Mouse (Mus musculus) limb, embryonic 14.5 days (tissue): ENCODE measurements around the gene Kcna2. TPM values are rescaled to one million over a fixed set of nuclear protein-coding genes. Genes with fewer than 3 reads are reported as not detected.

Experiments used
- ATAC-seq: fragments of 200-750 bp; cut with Nextera tagmentation; 2 replicates; pipeline ENCODE4 v1.8.0; 2017; ENCODE audit warnings: low read depth, moderate number of reproducible peaks, moderate TSS enrichment; ENCODE audit not compliant: low FRiP score
- DNase-seq: peaks from one replicate; pipeline ENCODE4 v3.0.0-alpha.2; 2015; ENCODE audit warnings: low spot score
- H3K27ac ChIP-seq: fragments of 300-500 bp; sonication (generic); replicated peaks from 2 replicates; pipeline ENCODE4 v1.5.1; 2014; ENCODE audit warnings: low read depth, mild to moderate bottlenecking, low read length, moderate library complexity, mixed read lengths
- H3K27me3 ChIP-seq: fragments of 300-500 bp; sonication (generic); 2 replicates; pipeline ENCODE4 v1.6.1; 2014; ENCODE audit warnings: low read length, mixed read lengths; ENCODE audit not compliant: control insufficient read depth, insufficient read depth
- H3K36me3 ChIP-seq: fragments of 300-500 bp; sonication (generic); 2 replicates; pipeline ENCODE4 v1.6.1; 2014; ENCODE audit warnings: mild to moderate bottlenecking, low read length, moderate library complexity, mixed read lengths; ENCODE audit not compliant: control insufficient read depth, insufficient read depth
- H3K4me1 ChIP-seq: fragments of 300-500 bp; sonication (generic); 2 replicates; pipeline ENCODE4 v1.6.1; 2014; ENCODE audit warnings: antibody characterized with exemption, low read length, mixed read lengths; ENCODE audit not compliant: control insufficient read depth, insufficient read depth
- H3K4me2 ChIP-seq: fragments of 300-500 bp; sonication (generic); replicated peaks from 2 replicates; pipeline ENCODE4 v1.6.1; 2014; ENCODE audit warnings: low read depth, mild to moderate bottlenecking, low read length, moderate library complexity; ENCODE audit not compliant: severe bottlenecking
- H3K4me3 ChIP-seq: fragments of 300-500 bp; sonication (generic); replicated peaks from 2 replicates; pipeline ENCODE4 v1.5.1; 2014; ENCODE audit warnings: low read length
- H3K9ac ChIP-seq: fragments of 300-500 bp; sonication (generic); 2 replicates; pipeline ENCODE4 v1.6.1; 2014; ENCODE audit warnings: mild to moderate bottlenecking, low read depth, low read length, moderate library complexity; ENCODE audit not compliant: severe bottlenecking
- H3K9me3 ChIP-seq: fragments of 300-500 bp; sonication (generic); 2 replicates; pipeline ENCODE4 v1.6.1; 2016; ENCODE audit warnings: low read length; ENCODE audit not compliant: control insufficient read depth
- POLR2A ChIP-seq: fragments of 200-500 bp; IDR thresholded peaks from 2 replicates; pipeline ENCODE4 v1.8.0; 2012; ENCODE audit warnings: inconsistent platforms, mild to moderate bottlenecking, moderate library complexity, borderline replicate concordance; ENCODE audit not compliant: insufficient read depth, insufficient read length; ENCODE audit errors: extremely low read depth
- WGBS: fragments of 180-500 bp; shearing (Covaris S2); extraction: QIAGEN DNeasy Blood & Tissue Kit; methylation state at CpG from one replicate; pipeline ENCODE4 v1.1.7; 2014; 5-methylcytosine and 5-hydroxymethylcytosine counted together
- polyA plus RNA-seq, 2 experiments: library from polyadenylated mRNA; depleted of rRNA in 1 of 2; stranded (reverse) in 1 of 2; unstranded in 1 of 2; fragments of >200 nt; fragmentation: Nextera tagmentation in 1 of 2; extraction: Ambion mirVana in 1 of 2; gene quantifications; 2 replicates each; pipeline versions ENCODE4 v1.2.1 to v1.2.3; 2012 to 2014

Gene Kcna2
- polyA plus RNA-seq, 2 experiments = 0.25 to 0.47 TPM

- H3K4me3 ChIP-seq = peak overlapping the region; percentile 52
- WGBS = under 1% methylated on average over 51 of the region's 53 CpGs
- H3K4me2 ChIP-seq = peak overlapping the region; percentile 97
- H3K27ac ChIP-seq = no peak overlapping the region
- peaks cover 5% of the 10 kb centered on the region; the same call in 1 of the 2 replicates for H3K4me1 ChIP-seq
- peak overlapping the region; percentile 47 for H3K9ac ChIP-seq
- no peaks in the 10 kb centered on the region for H3K9me3 ChIP-seq
- no peak for TF ChIP-seq POLR2A
- peaks cover 49% of the 10 kb centered on the region for H3K27me3 ChIP-seq
- peak; percentile 63 for ATAC-seq
- no peak for DNase-seq
- no peaks in the 10 kb centered on the region for H3K36me3 ChIP-seq
Observed at GRCm38 (mm10) chr3:107101787-107102651, 1.1 kb downstream of the Kcna2 start.

- ATAC-seq (no peak), DNase-seq (no peak)
- H3K9me3 ChIP-seq = no peaks in the 10 kb centered on the region
- no peaks in the 10 kb centered on the region for H3K36me3 ChIP-seq
- 74% methylated on average over 6 of the region's 7 CpGs for WGBS
- H3K9ac ChIP-seq = no peak overlapping the region
- no peak overlapping the region for H3K4me3 ChIP-seq
- H3K4me2 ChIP-seq = peak overlapping the region; percentile 97; the same call in 1 of the 2 replicates
- H3K4me1 ChIP-seq = peaks cover 5% of the 10 kb centered on the region; the same call in 1 of the 2 replicates
- TF ChIP-seq POLR2A = no peak
- peaks cover 49% of the 10 kb centered on the region for H3K27me3 ChIP-seq
- H3K27ac ChIP-seq = no peak overlapping the region
Observed at GRCm38 (mm10) chr3:107103041-107103440, 2.1 kb downstream of the Kcna2 start.

GRCm38 (mm10) chr3:107103462-107103861 lies 2.5 kb downstream of the Kcna2 start:
- Histone ChIP-seq H3K4me1 (peaks cover 5% of the 10 kb centered on the region; the same call in 1 of the 2 replicates), H3K4me2 (no peak overlapping the region), H3K4me3 (no peak overlapping the region), H3K9me3 (no peaks in the 10 kb centered on the region), H3K9ac (no peak overlapping the region), H3K36me3 (no peaks in the 10 kb centered on the region), H3K27me3 (peaks cover 49% of the 10 kb centered on the region), H3K27ac (no peak overlapping the region)
- WGBS = 90% methylated on average over 3 of the region's 3 CpGs
- DNase-seq (no peak), ATAC-seq (no peak)
- TF ChIP-seq POLR2A = no peak

- Histone ChIP-seq H3K4me3 (no peak overlapping the region), H3K4me2 (no peak overlapping the region), H3K27me3 (peaks cover 31% of the 10 kb centered on the region), H3K9ac (no peak overlapping the region), H3K4me1 (peaks cover 5% of the 10 kb centered on the region; the same call in 1 of the 2 replicates), H3K36me3 (no peaks in the 10 kb centered on the region), H3K27ac (no peak overlapping the region), H3K9me3 (no peaks in the 10 kb centered on the region)
- no peak for DNase-seq
- no peak for ATAC-seq
- WGBS = 81% methylated on average over 6 of the region's 6 CpGs
- TF ChIP-seq POLR2A = no peak
Observed at GRCm38 (mm10) chr3:107105986-107106385, 5.0 kb downstream of the Kcna2 start.

- no peaks in the 10 kb centered on the region for H3K36me3 ChIP-seq
- no peak overlapping the region for H3K9ac ChIP-seq
- TF ChIP-seq POLR2A = no peak
- no peaks in the 10 kb centered on the region for H3K9me3 ChIP-seq
- ATAC-seq (no peak), DNase-seq (no peak)
- no peak overlapping the region for H3K4me2 ChIP-seq
- 42% methylated on average over 4 of the region's 4 CpGs for WGBS
- H3K27ac ChIP-seq = no peak overlapping the region
- no peaks in the 10 kb centered on the region for H3K27me3 ChIP-seq
- H3K4me1 ChIP-seq = no peaks in the 10 kb centered on the region
- H3K4me3 ChIP-seq = no peak overlapping the region
Observed at GRCm38 (mm10) chr3:107112498-107112897, 11.6 kb downstream of the Kcna2 start.
